Mouse (Mus musculus) stomach, postnatal 0 days (tissue): ENCODE results near the gene Cdyl. TPM values are rescaled to one million over a fixed set of nuclear protein-coding genes. Genes with fewer than 3 reads are reported as not detected.

Source experiments
- ATAC-seq: fragments of 200-750 bp; cut with Nextera tagmentation; 2 replicates; pipeline ENCODE4 v1.8.0; 2017; ENCODE audit not compliant: low FRiP score, low TSS enrichment
- DNase-seq: peaks from one replicate; pipeline ENCODE4 v3.0.0-alpha.2; 2016; ENCODE audit warnings: low spot score
- H3K27ac ChIP-seq: fragments of 300-500 bp; sonication (generic); replicated peaks from 2 replicates; pipeline ENCODE4 v1.5.1; 2014; ENCODE audit warnings: mild to moderate bottlenecking, control low read depth
- H3K27me3 ChIP-seq: fragments of 300-500 bp; sonication (generic); 2 replicates; pipeline ENCODE4 v1.6.1; 2014; ENCODE audit warnings: low read length; ENCODE audit not compliant: control insufficient read depth, insufficient read depth
- H3K36me3 ChIP-seq: fragments of 300-500 bp; sonication (generic); 2 replicates; pipeline ENCODE4 v1.6.1; 2014; ENCODE audit warnings: low read length, mixed read lengths; ENCODE audit not compliant: control insufficient read depth, insufficient read depth
- H3K4me1 ChIP-seq: fragments of 300-500 bp; sonication (generic); replicated peaks from 2 replicates; pipeline ENCODE4 v1.6.1; 2014; ENCODE audit warnings: antibody characterized with exemption; ENCODE audit not compliant: control insufficient read depth, insufficient read depth
- H3K4me2 ChIP-seq: fragments of 300-500 bp; sonication (generic); replicated peaks from 2 replicates; pipeline ENCODE4 v1.6.1; 2014; ENCODE audit warnings: low read depth, mild to moderate bottlenecking, control low read depth, moderate library complexity
- H3K4me3 ChIP-seq: fragments of 300-500 bp; sonication (generic); 2 replicates; pipeline ENCODE4 v1.5.1; 2014; ENCODE audit warnings: low read depth, low read length, control low read depth
- H3K9ac ChIP-seq: fragments of 300-500 bp; sonication (generic); 2 replicates; pipeline ENCODE4 v1.6.1; 2014; ENCODE audit warnings: mild to moderate bottlenecking, low read length, control low read depth, mixed read lengths
- H3K9me3 ChIP-seq: fragments of 300-500 bp; sonication (generic); 2 replicates; pipeline ENCODE4 v1.6.1; 2016; ENCODE audit warnings: low read length; ENCODE audit not compliant: control insufficient read depth
- CTCF ChIP-seq: IDR thresholded peaks from 2 replicates; pipeline ENCODE4 v1.5.1; 2016; ENCODE audit warnings: antibody characterized with exemption, low read depth, mild to moderate bottlenecking, moderate library complexity
- EP300 ChIP-seq: optimal IDR thresholded peaks from 2 replicates; pipeline ENCODE3; 2016; ENCODE audit warnings: antibody characterized with exemption
- WGBS: fragments of 180-500 bp; shearing (Covaris S2); extraction: QIAGEN DNeasy Blood & Tissue Kit; methylation state at CpG from one replicate; pipeline ENCODE4 v1.1.7; 2014; 5-methylcytosine and 5-hydroxymethylcytosine counted together
- polyA plus RNA-seq: library from polyadenylated mRNA; unstranded; fragments of >200 nt; fragmentation: Nextera tagmentation; extraction: Ambion mirVana; gene quantifications from 2 replicates; pipeline ENCODE4 v1.2.1, GENCODE M21; 2015

Gene Cdyl
- polyA plus RNA-seq, 1 experiment from 2014 or later = 6.9 TPM

DNA sequence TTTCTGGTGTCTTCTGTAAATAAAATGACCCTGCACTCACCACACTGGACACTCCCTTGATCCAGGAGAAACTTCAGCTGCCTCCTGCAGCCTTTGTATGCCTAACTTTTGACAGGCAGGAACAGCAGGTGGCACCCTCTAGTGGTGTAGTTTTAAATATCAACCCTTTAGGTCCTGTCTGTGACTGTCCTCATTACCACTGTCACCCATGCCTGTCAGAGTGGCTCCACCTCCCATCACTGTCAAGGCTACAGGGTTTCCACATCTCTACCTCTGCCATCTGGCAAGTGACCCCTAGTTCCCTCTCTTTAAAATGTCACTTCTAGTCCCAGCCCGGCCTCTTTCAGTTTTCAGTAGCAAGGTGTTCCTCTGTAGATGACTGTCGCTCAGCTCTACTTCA is 123.3 kb downstream of the Cdyl start:
- Histone ChIP-seq H3K4me2 (no peak overlapping the region), H3K9me3 (no peaks in the 10 kb centered on the region), H3K27me3 (no peaks in the 10 kb centered on the region), H3K4me3 (no peak overlapping the region), H3K27ac (no peak overlapping the region), H3K9ac (no peak overlapping the region), H3K36me3 (no peaks in the 10 kb centered on the region), H3K4me1 (no peaks in the 10 kb centered on the region)
- WGBS = 89% methylated on average over 2 of the region's 2 CpGs
- TF ChIP-seq CTCF (peak; percentile 80), EP300 (no peak)
- peak; percentile 66 for ATAC-seq
- peak; percentile 28 for DNase-seq

DNA sequence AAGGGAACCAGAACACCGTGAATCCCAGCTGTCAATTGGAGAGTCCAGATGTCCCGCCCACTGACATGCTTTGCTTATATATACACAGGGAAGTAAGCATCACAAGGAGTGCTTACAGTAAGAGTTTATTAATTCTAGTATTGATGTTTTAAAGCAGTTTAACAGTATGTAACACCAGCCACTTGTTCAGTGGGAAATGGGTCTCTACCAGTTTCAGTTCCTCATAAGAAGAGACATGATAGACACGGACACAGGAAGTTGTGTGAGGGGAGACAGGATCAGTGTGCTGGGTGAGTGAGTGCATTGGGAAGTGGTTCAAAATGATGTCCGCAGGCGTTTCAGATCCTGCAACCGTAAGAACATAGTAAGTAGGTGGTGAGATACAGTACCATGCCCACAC is 123.9 kb downstream of the Cdyl start:
- no peak overlapping the region for H3K27ac ChIP-seq
- no peak overlapping the region for H3K4me3 ChIP-seq
- ATAC-seq = no peak
- WGBS = 83% methylated on average over 6 of the region's 6 CpGs
- no peaks in the 10 kb centered on the region for H3K4me1 ChIP-seq
- no peaks in the 10 kb centered on the region for H3K9me3 ChIP-seq
- H3K27me3 ChIP-seq = no peaks in the 10 kb centered on the region
- TF ChIP-seq CTCF = no peak
- no peak overlapping the region for H3K9ac ChIP-seq
- no peak overlapping the region for H3K4me2 ChIP-seq
- H3K36me3 ChIP-seq = no peaks in the 10 kb centered on the region
- DNase-seq = no peak

DNA sequence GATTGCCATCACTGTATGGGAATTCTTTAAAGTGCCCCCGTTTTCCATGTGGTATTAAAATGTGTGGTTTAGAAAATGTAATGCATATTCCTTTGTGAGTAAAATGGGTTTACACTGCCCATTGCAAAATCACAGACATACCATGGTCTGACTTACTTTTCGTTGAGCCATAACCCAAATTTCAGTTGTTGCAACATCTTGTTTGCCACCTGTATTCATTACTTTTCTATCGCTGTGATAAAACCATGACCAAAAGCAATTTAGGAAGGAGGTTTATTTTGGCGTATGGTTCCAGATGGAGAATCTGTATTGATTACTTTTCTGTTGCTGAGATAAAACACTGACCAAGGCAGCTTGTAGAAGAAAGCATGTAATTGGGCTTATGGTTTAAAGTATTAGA is 124.6 kb downstream of the Cdyl start:
- Histone ChIP-seq H3K36me3 (no peaks in the 10 kb centered on the region), H3K4me2 (no peak overlapping the region), H3K9ac (no peak overlapping the region), H3K9me3 (no peaks in the 10 kb centered on the region), H3K27me3 (no peaks in the 10 kb centered on the region), H3K4me1 (no peaks in the 10 kb centered on the region), H3K4me3 (no peak overlapping the region), H3K27ac (no peak overlapping the region)
- TF ChIP-seq CTCF (no peak), EP300 (no peak)
- 92% methylated on average over 4 of the region's 4 CpGs for WGBS
- ATAC-seq (no peak), DNase-seq (no peak)

DNA sequence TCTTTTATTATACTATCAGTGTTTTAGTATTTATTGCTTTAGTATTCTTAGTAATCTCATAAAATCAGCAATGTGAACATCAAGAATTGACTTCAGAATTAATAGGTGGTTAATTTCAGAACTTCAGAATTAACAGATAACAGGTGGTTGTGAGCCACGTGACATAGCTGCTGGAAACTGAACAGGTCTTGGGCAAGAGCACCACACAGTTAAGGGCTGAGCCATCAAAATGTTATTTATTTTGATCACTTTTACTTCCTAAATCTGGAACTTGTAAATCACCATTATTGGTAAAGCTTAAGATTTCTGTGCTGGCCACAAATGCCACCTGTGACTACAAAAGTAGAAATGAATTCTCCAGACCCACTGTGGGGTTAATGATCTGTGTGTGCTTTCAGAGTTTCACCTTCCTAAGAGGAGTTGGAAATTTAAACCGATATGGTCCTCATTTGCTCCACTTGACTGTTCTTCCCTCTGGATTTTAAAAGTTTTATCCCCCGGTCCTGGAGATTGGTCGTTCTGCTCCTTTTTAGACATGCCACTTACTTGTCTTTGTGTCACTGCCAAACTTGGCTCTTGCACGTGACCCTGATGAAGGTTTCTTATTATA is 125.8 kb downstream of the Cdyl start:
- WGBS = 70% methylated on average over 5 of the region's 5 CpGs
- H3K4me3 ChIP-seq = no peak overlapping the region
- H3K36me3 ChIP-seq = no peaks in the 10 kb centered on the region
- no peaks in the 10 kb centered on the region for H3K27me3 ChIP-seq
- no peaks in the 10 kb centered on the region for H3K4me1 ChIP-seq
- DNase-seq (no peak), ATAC-seq (no peak)
- H3K27ac ChIP-seq = no peak overlapping the region
- H3K4me2 ChIP-seq = no peak overlapping the region
- H3K9me3 ChIP-seq = no peaks in the 10 kb centered on the region
- H3K9ac ChIP-seq = no peak overlapping the region
- TF ChIP-seq EP300 (no peak), CTCF (no peak)

GRCm38 (mm10) chr13:35786726-35787399 is 127.2 kb downstream of the Cdyl start:
- Histone ChIP-seq H3K9me3 (no peaks in the 10 kb centered on the region), H3K27ac (no peak overlapping the region), H3K36me3 (no peaks in the 10 kb centered on the region), H3K9ac (no peak overlapping the region), H3K4me2 (no peak overlapping the region), H3K4me1 (no peaks in the 10 kb centered on the region), H3K27me3 (no peaks in the 10 kb centered on the region), H3K4me3 (no peak overlapping the region)
- WGBS = 90% methylated on average over 6 of the region's 6 CpGs
- ATAC-seq (no peak), DNase-seq (no peak)
- TF ChIP-seq CTCF = no peak

- DNase-seq (no peak), ATAC-seq (no peak)
- Histone ChIP-seq H3K9ac (no peak overlapping the region), H3K9me3 (no peaks in the 10 kb centered on the region), H3K4me1 (no peaks in the 10 kb centered on the region), H3K27me3 (no peaks in the 10 kb centered on the region), H3K4me3 (no peak overlapping the region), H3K4me2 (no peak overlapping the region), H3K36me3 (no peaks in the 10 kb centered on the region), H3K27ac (no peak overlapping the region)
- TF ChIP-seq EP300 (no peak), CTCF (no peak)
- WGBS = 88% methylated on average over 4 of the region's 4 CpGs
Observed at GRCm38 (mm10) chr13:35789577-35789976, 129.9 kb downstream of the Cdyl start.
